In genomic region chr5:24029331-24029771, GRCm38 (mm10) we compare ENCODE assay signal across 8 mouse cellular contexts. TPM values are rescaled to one million over a fixed set of nuclear protein-coding genes. Genes with fewer than 3 reads are reported as not detected.
DNase-seq lines count a peak whose midpoint lies in the region; ATAC-seq lines count a peak whose summit lies in the region.

No protein-coding gene starts in this region.

- peak overlapping the region; percentile 92 for H3K27ac ChIP-seq in heart, embryonic 11.5 days (ENCODE audit: low read depth, low read length)
- peak overlapping the region; percentile 82 for H3K27ac ChIP-seq in kidney, embryonic 15.5 days
- H3K27ac ChIP-seq in liver, embryonic 15.5 days (replicated peaks) = peak overlapping the region; percentile 96
- no peak overlapping the region for H3K27ac ChIP-seq in neural tube, embryonic 11.5 days (ENCODE audit: low read depth, low read length)

- H3K27me3 ChIP-seq in heart, embryonic 11.5 days (ENCODE audit: control insufficient read depth, insufficient read depth, low read length) = no peaks in the 10 kb centered on the region
- H3K27me3 ChIP-seq in kidney, embryonic 15.5 days = no peaks in the 10 kb centered on the region; the same call in 1 of the 2 replicates
- no peaks in the 10 kb centered on the region for H3K27me3 ChIP-seq in liver, embryonic 15.5 days
- H3K27me3 ChIP-seq in neural tube, embryonic 11.5 days (ENCODE audit: control insufficient read depth, insufficient read depth, low read length) = no peaks in the 10 kb centered on the region

- WGBS in heart, embryonic 11.5 days (ENCODE audit: insufficient replicate concordance) = 2% methylated on average over 11 of the region's 11 CpGs
- 3% methylated on average over 11 of the region's 11 CpGs for WGBS in kidney, embryonic 15.5 days
- WGBS in liver, embryonic 15.5 days (ENCODE audit: insufficient replicate concordance) = under 1% methylated on average over 11 of the region's 11 CpGs
- 7% methylated on average over 11 of the region's 11 CpGs for WGBS in neural tube, embryonic 11.5 days

- H3K4me1 ChIP-seq in heart, embryonic 11.5 days (ENCODE audit: control insufficient read depth, insufficient read depth, low read length) = 0 out of 2 replicates have a peak, but pooled peaks cover 2% of the 10 kb centered on the region
- H3K4me1 ChIP-seq in kidney, embryonic 15.5 days = peaks cover 11% of the 10 kb centered on the region
- H3K4me1 ChIP-seq in liver, embryonic 15.5 days (replicated peaks) = peaks cover 43% of the 10 kb centered on the region
- H3K4me1 ChIP-seq in neural tube, embryonic 11.5 days (ENCODE audit: control insufficient read depth, insufficient read depth, low read length) = no peaks in the 10 kb centered on the region

- peak overlapping the region; percentile 81 for H3K4me2 ChIP-seq in heart, embryonic 11.5 days
- peak overlapping the region; percentile 98 for H3K4me2 ChIP-seq in kidney, embryonic 15.5 days
- peak overlapping the region; percentile 78 for H3K4me2 ChIP-seq in liver, embryonic 15.5 days
- H3K4me2 ChIP-seq in neural tube, embryonic 11.5 days (ENCODE audit: low read depth) = peak overlapping the region; percentile 75

- ATAC-seq in heart, embryonic 11.5 days (replicated peaks; ENCODE audit: insufficient number of reproducible peaks, low FRiP score, low TSS enrichment) = 0 out of 2 replicates have a peak, but pooled peaks have one; percentile 41
- ATAC-seq in kidney, embryonic 15.5 days (replicated peaks; ENCODE audit: low FRiP score) = peak; percentile 48; the same call in 1 of the 2 replicates
- ATAC-seq in liver, embryonic 15.5 days (ENCODE audit: insufficient read depth) = peak; percentile 19
- ATAC-seq in neural tube, embryonic 11.5 days (ENCODE audit: insufficient read depth, low FRiP score, low TSS enrichment) = peak; percentile 18; the same call in 1 of the 2 replicates

- H3K36me3 ChIP-seq in heart, embryonic 11.5 days (ENCODE audit: control insufficient read depth, insufficient read depth, low read length) = no peaks in the 10 kb centered on the region
- no peaks in the 10 kb centered on the region for H3K36me3 ChIP-seq in kidney, embryonic 15.5 days
- H3K36me3 ChIP-seq in liver, embryonic 15.5 days (replicated peaks) = peaks cover 19% of the 10 kb centered on the region
- no peaks in the 10 kb centered on the region for H3K36me3 ChIP-seq in neural tube, embryonic 11.5 days (ENCODE audit: control insufficient read depth, insufficient read depth, low read length)

- peak overlapping the region; percentile 84 for H3K4me3 ChIP-seq in heart, embryonic 11.5 days (ENCODE audit: low read depth, low read length)
- H3K4me3 ChIP-seq in kidney, embryonic 15.5 days (replicated peaks) = peak overlapping the region; percentile 87
- H3K4me3 ChIP-seq in liver, embryonic 15.5 days (replicated peaks) = peak overlapping the region; percentile 100
- H3K4me3 ChIP-seq in neural tube, embryonic 11.5 days (ENCODE audit: low read depth, low read length) = peak overlapping the region; percentile 67

- H3K9ac ChIP-seq in heart, embryonic 11.5 days (ENCODE audit: low read depth, low read length) = peak overlapping the region; percentile 92
- peak overlapping the region; percentile 88 for H3K9ac ChIP-seq in kidney, embryonic 15.5 days
- H3K9ac ChIP-seq in liver, embryonic 15.5 days = peak overlapping the region; percentile 100
- peak overlapping the region; percentile 85 for H3K9ac ChIP-seq in neural tube, embryonic 11.5 days (ENCODE audit: low read length)

- DNase-seq in B cell, adult 2 months = peak; percentile 64 to 68
- peak; percentile 61 for DNase-seq in adipocyte (ENCODE audit: low spot score)
- peak; percentile 79 for DNase-seq in embryo, embryonic 10 days (ENCODE audit: low spot score)
- DNase-seq in neural tube, embryonic 11.5 days (ENCODE audit: low spot score) = peak; percentile 59
- DNase-seq in testis, postnatal 10 days (ENCODE audit: low spot score) = peak; percentile 64

- H3K9me3 ChIP-seq in heart, embryonic 11.5 days (replicated peaks; ENCODE audit: control insufficient read depth, low read length) = no peaks in the 10 kb centered on the region
- H3K9me3 ChIP-seq in kidney, embryonic 15.5 days (replicated peaks) = no peaks in the 10 kb centered on the region
- H3K9me3 ChIP-seq in liver, embryonic 15.5 days (replicated peaks) = no peaks in the 10 kb centered on the region
- no peaks in the 10 kb centered on the region for H3K9me3 ChIP-seq in neural tube, embryonic 11.5 days (ENCODE audit: control insufficient read depth, low read length)

RNA-seq across cellular contexts. Expression of gene Fam126a, which starts 1.1 kb away (rescaled TPM):
- polyA plus RNA-seq in heart, embryonic 11.5 days (2014; fragmentation: Nextera tagmentation; extraction: Ambion mirVana) = 32.7 and 41.2 TPM in 2 replicates
- polyA plus RNA-seq in kidney, embryonic 15.5 days (2015; fragmentation: Nextera tagmentation; extraction: Ambion mirVana) = 23.2 and 24.4 TPM in 2 replicates
- polyA plus RNA-seq in liver, embryonic 15.5 days (2015; fragmentation: Nextera tagmentation; extraction: Ambion mirVana) = 55.0 and 56.9 TPM in 2 replicates
- polyA plus RNA-seq in neural tube, embryonic 11.5 days (2014; fragmentation: Nextera tagmentation; extraction: Ambion mirVana) = 47.7 and 48.0 TPM in 2 replicates
